Comparison of ENCODE assay signal across 25 mouse cellular contexts in genomic region chr10:22631956-22632355, GRCm38 (mm10). TPM values are rescaled to one million over a fixed set of nuclear protein-coding genes. Genes with fewer than 3 reads are reported as not detected.
DNase-seq lines count a peak whose midpoint lies in the region; ATAC-seq and TF ChIP-seq lines count a peak whose summit lies in the region.
"Had no signal": no experiment of that assay in that cellular context is flagged by ENCODE, and none has a peak within 500 bp of the region (broad histone marks: within the 10 kb centered on the region; RNA-seq: fewer than 3 reads in every experiment).

No protein-coding gene starts in this region.

- H3K9ac ChIP-seq in liver, embryonic 12.5 days = no peak overlapping the region
- H3K9ac ChIP-seq: embryonic facial prominence, embryonic 12.5 days; forebrain, embryonic 13.5 days; forebrain, postnatal 0 days; heart, embryonic 15.5 days; hindbrain, embryonic 15.5 days had no signal

- H3K27ac ChIP-seq in left cerebral cortex, adult 2 months = peak overlapping the region; percentile 76
- H3K27ac ChIP-seq in liver, embryonic 12.5 days = no peak overlapping the region
- H3K27ac ChIP-seq: embryonic facial prominence, embryonic 12.5 days; forebrain, embryonic 13.5 days; heart, adult 2 months; heart, embryonic 15.5 days; hindbrain, embryonic 10.5 days; hindbrain, embryonic 15.5 days had no signal

- no peaks in the 10 kb centered on the region for H3K36me3 ChIP-seq in liver, embryonic 12.5 days
- H3K36me3 ChIP-seq: embryonic facial prominence, embryonic 12.5 days; G1E; heart, embryonic 15.5 days; hindbrain, embryonic 10.5 days; hindbrain, embryonic 15.5 days had no signal

- no peak overlapping the region for H3K4me2 ChIP-seq in liver, embryonic 12.5 days
- H3K4me2 ChIP-seq: embryonic facial prominence, embryonic 12.5 days; forebrain, embryonic 13.5 days; heart, embryonic 11.5 days; heart, embryonic 15.5 days; hindbrain, embryonic 15.5 days had no signal

- H3K9me3 ChIP-seq in liver, embryonic 12.5 days (replicated peaks) = no peaks in the 10 kb centered on the region
- H3K9me3 ChIP-seq: embryonic facial prominence, embryonic 12.5 days; forebrain, embryonic 13.5 days; G1E; heart, embryonic 15.5 days; hindbrain, embryonic 10.5 days; hindbrain, embryonic 15.5 days had no signal

- no peaks in the 10 kb centered on the region for H3K27me3 ChIP-seq in liver, embryonic 12.5 days (replicated peaks)
- H3K27me3 ChIP-seq: embryonic facial prominence, embryonic 12.5 days; forebrain, embryonic 13.5 days; heart, embryonic 15.5 days; hindbrain, embryonic 15.5 days had no signal

- TF ChIP-seq CTCF in left cerebral cortex, adult 2 months (IDR thresholded peaks at IDR 0.05) = no peak

- no peaks in the 10 kb centered on the region for H3K4me1 ChIP-seq in liver, embryonic 12.5 days
- H3K4me1 ChIP-seq: embryonic facial prominence, embryonic 12.5 days; heart, embryonic 15.5 days had no signal

- WGBS in liver, embryonic 12.5 days (ENCODE audit: insufficient replicate concordance) = 63% methylated on average over 4 of the region's 4 CpGs

- DNase-seq in frontal cortex, postnatal 36 days (ENCODE audit: low spot score in 2 of 2) = peak; percentile 13 to 53
- DNase-seq in frontal cortex, postnatal 25 days (ENCODE audit: low spot score in 2 of 2) = no peak
- DNase-seq in left cerebral cortex, adult 2 months (ENCODE audit: extremely low spot score in 1 of 2, low spot score in 2 of 2) = no peak
- DNase-seq in left cerebral cortex, postnatal 14 days (ENCODE audit: low spot score in 2 of 2) = no peak
- peak; percentile 0 to 44 for DNase-seq in urinary bladder, postnatal 4 days (ENCODE audit: low spot score in 2 of 2)
- DNase-seq in urinary bladder, postnatal 36 days (ENCODE audit: low spot score in 2 of 2) = no peak
- DNase-seq in gonadal fat pad, adult 2 months (ENCODE audit: low read depth) = peak; percentile 38
- DNase-seq: adrenal gland, adult 8-10 months; adrenal gland, postnatal 36 days; cerebellum, adult 11 months; cerebellum, adult 8-10 months; cerebellum, postnatal 14 days; embryo, embryonic 11 days; forebrain, postnatal 0 days; gastrocnemius, postnatal 36 days; heart, adult 2 months had no signal

- ATAC-seq in liver, embryonic 12.5 days = no peak
- ATAC-seq: forebrain, embryonic 13.5 days; forebrain, postnatal 0 days had no signal

- intact Hi-C loops in left cerebral cortex, adult 2 months (cut with DNase I) = loop anchor here (2.0 kb wide), 1 partner anchor 69 kb away; no protein-coding TSS in a partner anchor
- intact Hi-C loops in left cerebral cortex, postnatal 14 days (cut with DNase I) = no loop called here

- H3K4me3 ChIP-seq in left cerebral cortex, adult 2 months = no peak overlapping the region
- no peak overlapping the region for H3K4me3 ChIP-seq in liver, embryonic 12.5 days
- H3K4me3 ChIP-seq: embryonic facial prominence, embryonic 12.5 days; forebrain, embryonic 13.5 days; heart, adult 2 months; heart, embryonic 15.5 days; hindbrain, embryonic 10.5 days; hindbrain, embryonic 15.5 days had no signal

RNA-seq across cellular contexts. Expression of gene Slc2a12, which starts 12.9 kb away (rescaled TPM):
- total RNA-seq in left cerebral cortex, adult 2 months (2021) = 1 to 10 TPM; 4.2 to 4.6 TPM
- 1 to 10 TPM; 3.5 to 3.7 TPM for total RNA-seq in left cerebral cortex, postnatal 14 days (2021)
- 1.6 and 2.6 TPM in 2 replicates for polyA plus RNA-seq in gonadal fat pad, adult 2 months (2012; rRNA removed)
- polyA plus RNA-seq in liver, embryonic 12.5 days (2016; fragmentation: Nextera tagmentation; extraction: Ambion mirVana) = 0.18 and 0.24 TPM in 2 replicates
- total RNA-seq: common myeloid progenitor, adult 5-6 weeks had no signal
- polyA plus RNA-seq: G1E had no signal

Comparison
In these comparisons a context has a peak if more than half of its experiments do, and no peak if none do; other contexts are left out.
1. DNase-seq: peak in frontal cortex, postnatal 36 days (2 of 2), urinary bladder, postnatal 4 days (2 of 2) and gonadal fat pad, adult 2 months (single experiment); none in frontal cortex, postnatal 25 days (0 of 2), left cerebral cortex, adult 2 months (0 of 2), left cerebral cortex, postnatal 14 days (0 of 2) and urinary bladder, postnatal 36 days (0 of 2).